Mouse (Mus musculus): ENCODE measurements around the gene Kansl2. TPM values are rescaled to one million over a fixed set of nuclear protein-coding genes. Genes with fewer than 3 reads are reported as not detected.
"Not testable (repeated sequence)": the region's sequence is repeated elsewhere in the genome, so short reads cannot be mapped to it uniquely, and the experiment has no call there.

Kansl2 gene
- total RNA-seq, 2 experiments from 2014 or later: 60.1 to 68.6 TPM

- ATAC-seq (replicated peaks; ENCODE audit: poor library complexity): no peak
Measured at GRCm38 (mm10) chr15:98536828-98537510, 2.9 kb upstream of the Kansl2 start.

GRCm38 (mm10) chr15:98535921-98536320, 1.9 kb upstream of the Kansl2 start:
- no peak for ATAC-seq (replicated peaks; ENCODE audit: poor library complexity)

- no peak for ATAC-seq (replicated peaks; ENCODE audit: poor library complexity)
Measured at GRCm38 (mm10) chr15:98533035-98533531, 981 bp downstream of the Kansl2 start.

- ATAC-seq (replicated peaks; ENCODE audit: poor library complexity): 0 out of 2 replicates have a peak, but pooled peaks have one; percentile 10
Measured at GRCm38 (mm10) chr15:98532281-98532680, 1.8 kb downstream of the Kansl2 start.

GRCm38 (mm10) chr15:98528066-98528563, 5.9 kb downstream of the Kansl2 start:
- no peak for ATAC-seq (replicated peaks; ENCODE audit: poor library complexity)

- ATAC-seq (replicated peaks; ENCODE audit: poor library complexity): no peak
Measured at GRCm38 (mm10) chr15:98527056-98527771, 6.8 kb downstream of the Kansl2 start.

- peak; percentile 46; the same call in 1 of the 2 replicates for ATAC-seq (replicated peaks; ENCODE audit: poor library complexity)
Measured at GRCm38 (mm10) chr15:98526057-98526456, 8.0 kb downstream of the Kansl2 start.

GRCm38 (mm10) chr15:98521245-98521644, 12.8 kb downstream of the Kansl2 start:
- no peak for ATAC-seq (replicated peaks; ENCODE audit: poor library complexity)

GRCm38 (mm10) chr15:98517380-98518355, 16.4 kb downstream of the Kansl2 start:
- ATAC-seq (replicated peaks; ENCODE audit: poor library complexity): peak; percentile 71

GRCm38 (mm10) chr15:98514845-98515244, 19.2 kb downstream of the Kansl2 start:
- ATAC-seq (replicated peaks; ENCODE audit: poor library complexity): not testable (repeated sequence)

GRCm38 (mm10) chr15:98514146-98514545, 19.9 kb downstream of the Kansl2 start:
- peak; percentile 18; the same call in 1 of the 2 replicates for ATAC-seq (replicated peaks; ENCODE audit: poor library complexity)

GRCm38 (mm10) chr15:98513676-98514075, 20.4 kb downstream of the Kansl2 start:
- ATAC-seq (replicated peaks; ENCODE audit: poor library complexity): not testable (repeated sequence)

GRCm38 (mm10) chr15:98512799-98513321, 21.2 kb downstream of the Kansl2 start:
- ATAC-seq (replicated peaks; ENCODE audit: poor library complexity): peak; percentile 41

GRCm38 (mm10) chr15:98512232-98512631, 21.8 kb downstream of the Kansl2 start:
- no peak for ATAC-seq (replicated peaks; ENCODE audit: poor library complexity)

- ATAC-seq (replicated peaks; ENCODE audit: poor library complexity): peak; percentile 32
Measured at GRCm38 (mm10) chr15:98511386-98511928, 22.6 kb downstream of the Kansl2 start.

GRCm38 (mm10) chr15:98510438-98511385, 23.4 kb downstream of the Kansl2 start:
- ATAC-seq (replicated peaks; ENCODE audit: poor library complexity): peak; percentile 68

- no peak for ATAC-seq (replicated peaks; ENCODE audit: poor library complexity)
Measured at GRCm38 (mm10) chr15:98509387-98509786, 24.7 kb downstream of the Kansl2 start.

- ATAC-seq (replicated peaks; ENCODE audit: poor library complexity): no peak
Measured at GRCm38 (mm10) chr15:98507321-98507720, 26.7 kb downstream of the Kansl2 start.
